Mouse (Mus musculus) myocyte (in vitro differentiated cells): ENCODE data around the gene Dusp6. TPM values are rescaled to one million over a fixed set of nuclear protein-coding genes. Genes with fewer than 3 reads are reported as not detected.
A peak's percentile ranks its signal among the peaks of the same experiment; 100 is the strongest.

ENCODE experiments used
- H3K27me3 ChIP-seq: one replicate; pipeline ENCODE4 v1.6.1; 2011; ENCODE audit not compliant: control insufficient read depth, insufficient read depth, insufficient read length
- H3K36me3 ChIP-seq: one replicate; pipeline ENCODE4 v1.6.1; 2011; ENCODE audit not compliant: control insufficient read depth, insufficient read depth
- H3K4me2 ChIP-seq: one replicate; pipeline ENCODE4 v1.6.1; 2011; ENCODE audit warnings: low read depth, control low read depth
- H3K4me3 ChIP-seq: one replicate; pipeline ENCODE4 v1.5.1; 2011; ENCODE audit warnings: mild to moderate bottlenecking, control low read depth, moderate library complexity
- H3K79me2 ChIP-seq: one replicate; pipeline ENCODE4 v1.6.1; 2011; ENCODE audit not compliant: control insufficient read depth, insufficient read depth
- H3ac ChIP-seq: one replicate; pipeline ENCODE4 v1.6.1; 2011; ENCODE audit not compliant: control insufficient read depth, insufficient read length
- CEBPB ChIP-seq: IDR thresholded peaks from 2 replicates; pipeline ENCODE4 v1.6.1; 2011; ENCODE audit warnings: mild to moderate bottlenecking, moderate library complexity; ENCODE audit not compliant: poor library complexity, insufficient read depth, severe bottlenecking
- E2F4 ChIP-seq: IDR thresholded peaks from one replicate; pipeline ENCODE4 v1.6.1; 2011; ENCODE audit warnings: mild to moderate bottlenecking, control low read depth, moderate library complexity; ENCODE audit not compliant: insufficient read depth
- MAX ChIP-seq: IDR thresholded peaks from one replicate; pipeline ENCODE4 v1.6.1; 2011; ENCODE audit warnings: low read depth, mild to moderate bottlenecking, control low read depth
- MYOD1 ChIP-seq, 3 experiments: IDR thresholded peaks; one replicate each; pipeline ENCODE4 v1.6.1; 2011; ENCODE audit warnings: control low read depth in 2 of 3, low read depth in 2 of 3, mild to moderate bottlenecking in 2 of 3, moderate library complexity in 1 of 3; ENCODE audit not compliant: insufficient read length in 2 of 3, control insufficient read depth in 1 of 3
- MYOG ChIP-seq, 3 experiments: IDR thresholded peaks; one replicate each; pipeline ENCODE4 v1.6.1; 2011; ENCODE audit warnings: control low read depth in 2 of 3, low read depth in 2 of 3, mild to moderate bottlenecking in 2 of 3; ENCODE audit not compliant: insufficient read length in 2 of 3, control insufficient read depth in 1 of 3, insufficient read depth in 1 of 3
- POLR2A ChIP-seq: IDR thresholded peaks from one replicate; pipeline ENCODE4 v1.6.1; 2011; ENCODE audit warnings: low read depth, mild to moderate bottlenecking, control low read depth, moderate library complexity; ENCODE audit not compliant: insufficient read length
- POLR2AphosphoS2 ChIP-seq: IDR thresholded peaks from one replicate; pipeline ENCODE4 v1.6.1; 2011; ENCODE audit warnings: low read depth, control low read depth; ENCODE audit not compliant: insufficient read length
- REST ChIP-seq: IDR thresholded peaks from one replicate; pipeline ENCODE4 v1.6.1; 2011; ENCODE audit warnings: mild to moderate bottlenecking, control low read depth, moderate library complexity; ENCODE audit not compliant: insufficient read depth, insufficient read length
- SRF ChIP-seq: IDR thresholded peaks from one replicate; pipeline ENCODE4 v1.6.1; 2011; ENCODE audit warnings: low read depth; ENCODE audit not compliant: control insufficient read depth, insufficient read length
- TCF12 ChIP-seq: IDR thresholded peaks from one replicate; pipeline ENCODE4 v1.6.1; 2011; ENCODE audit warnings: mild to moderate bottlenecking, control low read depth; ENCODE audit not compliant: poor library complexity, insufficient read depth, severe bottlenecking
- TCF3 ChIP-seq: IDR thresholded peaks from one replicate; pipeline ENCODE4 v1.6.1; 2011; ENCODE audit warnings: low read depth, control low read depth; ENCODE audit not compliant: insufficient read length
- USF1 ChIP-seq: IDR thresholded peaks from one replicate; pipeline ENCODE4 v1.6.1; 2011; ENCODE audit warnings: low read depth, mild to moderate bottlenecking, control low read depth, moderate library complexity
- polyA plus RNA-seq: library from polyadenylated mRNA; unstranded; fragments of >200 nt; fragmentation: generic; extraction: Trizol; gene quantifications from one replicate; pipeline ENCODE4 v1.2.1, GENCODE M21; 2012; ENCODE audit warnings: missing spikeins

The Dusp6 gene
- polyA plus RNA-seq, 1 experiment, result 21.6 TPM

DNA sequence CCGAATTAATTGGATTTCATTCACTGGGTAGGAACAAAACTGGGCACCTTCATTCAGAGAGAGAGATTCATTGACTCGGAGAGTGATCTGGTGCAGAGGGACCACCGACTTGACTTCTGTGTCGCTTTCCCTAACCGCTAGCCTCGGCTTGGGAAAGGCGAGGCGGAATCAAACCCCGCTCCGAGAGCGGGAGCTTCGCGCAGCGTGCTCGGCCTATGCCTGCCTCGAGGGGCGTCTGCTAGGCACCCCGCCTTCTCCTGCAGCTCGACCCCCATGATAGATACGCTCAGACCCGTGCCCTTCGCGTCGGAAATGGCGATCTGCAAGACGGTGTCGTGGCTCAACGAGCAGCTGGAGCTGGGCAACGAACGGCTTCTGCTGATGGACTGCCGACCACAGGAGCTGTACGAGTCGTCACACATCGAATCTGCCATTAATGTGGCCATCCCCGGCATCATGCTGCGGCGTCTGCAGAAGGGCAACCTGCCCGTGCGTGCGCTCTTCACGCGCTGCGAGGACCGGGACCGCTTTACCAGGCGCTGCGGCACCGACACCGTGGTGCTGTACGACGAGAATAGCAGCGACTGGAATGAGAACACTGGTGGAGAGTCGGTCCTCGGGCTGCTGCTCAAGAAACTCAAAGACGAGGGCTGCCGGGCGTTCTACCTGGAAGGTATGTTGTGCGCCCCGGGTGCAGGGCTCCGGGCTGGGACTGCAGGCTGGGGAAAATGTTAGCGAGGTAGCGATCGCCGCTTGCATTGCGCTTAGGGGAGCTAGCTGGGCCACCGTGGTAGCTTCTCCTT lies 589 bp downstream of the Dusp6 start:
- Histone ChIP-seq H3K4me3 (peak overlapping the region; percentile 95), H3K79me2 (peaks cover 51% of the 10 kb centered on the region), H3K27me3 (no peaks in the 10 kb centered on the region), H3K4me2 (peak overlapping the region; percentile 77), H3K36me3 (peaks cover 16% of the 10 kb centered on the region), H3ac (peak overlapping the region; percentile 72)
- no peak for TF ChIP-seq POLR2AphosphoS2
- TF ChIP-seq MAX, result no peak
- TF ChIP-seq REST, result no peak
- TF ChIP-seq TCF3, result no peak
- TF ChIP-seq MYOD1 (IDR thresholded peaks at IDR 0.05; ENCODE audit: control insufficient read depth in 1 of 3, insufficient read length in 2 of 3, low read depth in 2 of 3), result peak in 1 of 3 experiments; percentile 33
- peak; percentile 60 for TF ChIP-seq POLR2A
- TF ChIP-seq E2F4, result no peak
- TF ChIP-seq MYOG (IDR thresholded peaks at IDR 0.05; ENCODE audit: control insufficient read depth in 1 of 3, insufficient read depth in 1 of 3, insufficient read length in 2 of 3, low read depth in 2 of 3), result peak in 1 of 3 experiments; percentile 3

DNA sequence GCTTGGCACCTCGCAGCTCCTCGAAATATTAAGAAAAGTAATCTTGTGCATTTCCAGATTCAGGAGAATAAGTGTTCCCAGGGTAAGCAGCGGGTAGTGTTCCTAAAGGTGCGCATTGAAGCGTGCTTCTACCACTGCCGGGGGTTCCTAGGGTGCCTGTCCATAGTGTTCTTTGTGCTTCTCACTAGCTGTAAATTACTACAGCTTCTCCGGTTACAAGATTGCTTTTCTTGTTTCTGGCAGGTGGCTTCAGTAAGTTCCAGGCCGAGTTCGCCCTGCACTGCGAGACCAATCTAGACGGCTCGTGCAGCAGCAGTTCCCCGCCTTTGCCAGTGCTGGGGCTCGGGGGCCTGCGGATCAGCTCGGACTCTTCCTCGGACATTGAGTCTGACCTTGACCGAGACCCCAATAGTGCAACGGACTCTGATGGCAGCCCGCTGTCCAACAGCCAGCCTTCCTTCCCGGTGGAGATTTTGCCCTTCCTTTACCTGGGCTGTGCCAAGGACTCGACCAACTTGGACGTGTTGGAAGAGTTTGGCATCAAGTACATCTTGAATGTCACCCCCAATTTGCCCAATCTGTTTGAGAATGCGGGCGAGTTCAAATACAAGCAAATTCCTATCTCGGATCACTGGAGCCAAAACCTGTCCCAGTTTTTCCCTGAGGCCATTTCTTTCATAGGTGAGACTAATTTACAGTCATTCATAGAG lies 1.4 kb downstream of the Dusp6 start:
- Histone ChIP-seq H3K27me3 (no peaks in the 10 kb centered on the region), H3K4me3 (peak overlapping the region; percentile 95), H3ac (peak overlapping the region; percentile 72), H3K79me2 (peaks cover 51% of the 10 kb centered on the region), H3K36me3 (peaks cover 16% of the 10 kb centered on the region), H3K4me2 (peak overlapping the region; percentile 77)
- no peak for TF ChIP-seq MYOD1 (IDR thresholded peaks at IDR 0.05; ENCODE audit: control insufficient read depth in 1 of 3, insufficient read length in 2 of 3, low read depth in 2 of 3)
- no peak for TF ChIP-seq POLR2A
- no peak for TF ChIP-seq MYOG (IDR thresholded peaks at IDR 0.05; ENCODE audit: control insufficient read depth in 1 of 3, insufficient read depth in 1 of 3, insufficient read length in 2 of 3, low read depth in 2 of 3)
- TF ChIP-seq REST, result no peak
- TF ChIP-seq USF1, result no peak
- no peak for TF ChIP-seq CEBPB
- TF ChIP-seq POLR2AphosphoS2, result no peak
- no peak for TF ChIP-seq E2F4
- no peak for TF ChIP-seq SRF
- no peak for TF ChIP-seq MAX
- no peak for TF ChIP-seq TCF12
- TF ChIP-seq TCF3, result no peak

DNA sequence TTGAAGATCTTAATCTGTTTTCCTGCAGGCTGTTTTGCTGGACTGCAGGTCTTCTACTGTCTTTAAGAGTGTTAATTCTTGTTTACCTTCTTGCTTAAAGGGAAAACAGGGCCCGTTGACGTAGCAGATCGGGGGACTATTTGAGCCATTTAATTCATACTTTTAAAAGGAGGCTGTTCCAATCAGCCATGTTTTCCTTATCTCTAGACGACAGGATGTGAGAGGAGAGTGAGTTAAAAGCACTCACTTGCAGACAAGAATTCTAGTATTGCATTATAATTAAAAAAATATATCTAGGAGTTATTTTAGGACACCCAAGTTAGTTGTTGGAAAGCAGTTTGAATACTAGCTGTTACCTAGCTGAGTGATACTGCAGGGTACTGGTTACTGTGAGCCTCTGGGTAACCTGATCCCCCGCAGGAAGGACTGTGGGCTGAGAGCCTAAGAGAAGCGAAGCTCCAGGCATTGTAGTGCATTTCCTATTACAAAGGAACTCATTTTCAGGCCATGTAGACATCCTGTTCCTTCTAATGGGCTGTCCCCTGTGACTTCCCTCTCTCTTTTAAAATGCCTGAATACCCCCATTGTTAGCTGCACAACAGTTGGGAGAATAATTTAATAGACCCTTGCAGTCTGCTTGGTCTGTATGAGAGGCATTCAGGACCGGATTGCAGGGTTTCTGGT lies 2.1 kb downstream of the Dusp6 start:
- TF ChIP-seq CEBPB (no peak), POLR2A (no peak), E2F4 (no peak), MYOD1 (IDR thresholded peaks at IDR 0.05; ENCODE audit: control insufficient read depth in 1 of 3, insufficient read length in 2 of 3, low read depth in 2 of 3) (no peak), REST (no peak), TCF3 (no peak)
- H3K36me3 ChIP-seq, result peaks cover 16% of the 10 kb centered on the region
- H3K4me2 ChIP-seq, result peak overlapping the region; percentile 77
- no peaks in the 10 kb centered on the region for H3K27me3 ChIP-seq
- H3K79me2 ChIP-seq, result peaks cover 51% of the 10 kb centered on the region
- peak overlapping the region; percentile 95 for H3K4me3 ChIP-seq
- H3ac ChIP-seq, result peak overlapping the region; percentile 72

DNA sequence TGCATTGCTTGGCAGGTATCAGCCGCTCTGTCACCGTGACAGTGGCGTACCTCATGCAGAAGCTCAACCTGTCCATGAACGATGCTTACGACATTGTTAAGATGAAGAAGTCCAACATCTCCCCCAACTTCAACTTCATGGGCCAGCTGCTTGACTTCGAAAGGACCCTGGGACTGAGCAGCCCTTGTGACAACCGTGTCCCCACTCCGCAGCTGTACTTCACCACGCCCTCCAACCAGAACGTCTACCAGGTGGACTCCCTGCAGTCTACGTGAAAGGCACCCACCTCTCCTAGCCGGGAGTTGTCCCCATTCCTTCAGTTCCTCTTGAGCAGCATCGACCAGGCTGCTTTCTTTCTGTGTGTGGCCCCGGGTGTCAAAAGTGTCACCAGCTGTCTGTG lies 3.0 kb downstream of the Dusp6 start:
- Histone ChIP-seq H3K4me3 (peak overlapping the region; percentile 95), H3K4me2 (peak overlapping the region; percentile 77), H3K79me2 (peaks cover 45% of the 10 kb centered on the region), H3ac (no peak overlapping the region), H3K36me3 (peaks cover 16% of the 10 kb centered on the region), H3K27me3 (no peaks in the 10 kb centered on the region)
- TF ChIP-seq POLR2AphosphoS2 (peak; percentile 14), REST (no peak)

DNA sequence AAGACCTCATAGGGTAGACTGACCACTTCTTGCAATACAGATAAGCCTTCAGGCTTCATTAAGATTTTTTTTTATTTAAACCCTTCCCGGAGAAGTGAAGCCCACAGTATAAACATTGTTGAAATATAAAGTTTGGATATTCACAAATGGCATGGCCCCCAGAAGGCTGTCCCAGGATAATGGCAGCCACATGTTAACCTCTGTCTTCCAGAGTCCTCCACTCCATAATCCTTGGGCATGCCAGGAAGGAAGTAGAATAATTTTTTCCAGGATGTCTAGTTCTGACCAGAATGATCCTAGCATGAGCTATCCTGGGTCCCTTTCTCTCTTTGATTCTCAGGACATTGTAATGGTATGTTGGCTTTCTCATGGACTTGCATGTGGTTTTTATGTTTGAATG lies 4.6 kb downstream of the Dusp6 start:
- H3K27me3 ChIP-seq, result no peaks in the 10 kb centered on the region
- H3K36me3 ChIP-seq, result peaks cover 16% of the 10 kb centered on the region
- peaks cover 45% of the 10 kb centered on the region for H3K79me2 ChIP-seq
- no peak overlapping the region for H3K4me3 ChIP-seq
- no peak overlapping the region for H3ac ChIP-seq
- no peak for TF ChIP-seq REST
- TF ChIP-seq TCF3, result no peak
- TF ChIP-seq TCF12, result no peak
- TF ChIP-seq MYOD1 (IDR thresholded peaks at IDR 0.05; ENCODE audit: control insufficient read depth in 1 of 3, insufficient read length in 2 of 3, low read depth in 2 of 3), result no peak
- no peak for TF ChIP-seq MAX
- no peak for TF ChIP-seq USF1
- TF ChIP-seq MYOG (IDR thresholded peaks at IDR 0.05; ENCODE audit: control insufficient read depth in 1 of 3, insufficient read depth in 1 of 3, insufficient read length in 2 of 3, low read depth in 2 of 3), result no peak
- no peak for TF ChIP-seq POLR2A
- TF ChIP-seq POLR2AphosphoS2, result no peak
- no peak for TF ChIP-seq SRF
- no peak for TF ChIP-seq E2F4
- TF ChIP-seq CEBPB, result no peak
- H3K4me2 ChIP-seq, result peak overlapping the region; percentile 77
